Mouse (Mus musculus) small intestine, adult 2 months (tissue): ENCODE measurements around the gene Zg16. TPM values are rescaled to one million over a fixed set of nuclear protein-coding genes. Genes with fewer than 3 reads are reported as not detected.

ENCODE experiments used
- H3K27ac ChIP-seq: fragments of 200-500 bp; 2 replicates; pipeline ENCODE4 v1.5.1; 2012; ENCODE audit warnings: low read depth, low read length, control low read depth, inconsistent platforms; ENCODE audit not compliant: insufficient read depth
- H3K27me3 ChIP-seq: fragments of 200-500 bp; 2 replicates; pipeline ENCODE4 v1.6.1; 2012; ENCODE audit warnings: mild to moderate bottlenecking, moderate library complexity, low read length, inconsistent platforms; ENCODE audit not compliant: control insufficient read depth, insufficient read depth
- H3K36me3 ChIP-seq: fragments of 200-500 bp; 2 replicates; pipeline ENCODE4 v1.6.1; 2012; ENCODE audit warnings: mild to moderate bottlenecking, low read length, control low read depth, inconsistent platforms; ENCODE audit not compliant: control insufficient read depth, insufficient read depth
- H3K4me1 ChIP-seq: fragments of 200-500 bp; 2 replicates; pipeline ENCODE4 v1.6.1; 2012; ENCODE audit warnings: low read length, inconsistent platforms, mixed read lengths; ENCODE audit not compliant: control insufficient read depth, insufficient read depth, insufficient read length
- H3K4me3 ChIP-seq: fragments of 200-500 bp; 2 replicates; pipeline ENCODE4 v1.5.1; 2012; ENCODE audit warnings: low read depth, mild to moderate bottlenecking, control low read depth, inconsistent platforms, low read length, moderate library complexity
- CTCF ChIP-seq: fragments of 200-500 bp; IDR thresholded peaks from 2 replicates; pipeline ENCODE4 v1.5.1; 2012; ENCODE audit warnings: low read depth, mild to moderate bottlenecking, control low read depth, inconsistent platforms, low read length, moderate library complexity, mixed read lengths; ENCODE audit not compliant: insufficient replicate concordance, insufficient read length; ENCODE audit errors: extremely low read depth
- POLR2A ChIP-seq: fragments of 200-500 bp; IDR thresholded peaks from 2 replicates; pipeline ENCODE4 v1.6.1; 2012; ENCODE audit warnings: low read depth, mild to moderate bottlenecking, control low read depth, inconsistent platforms, low read length, moderate library complexity
- WGBS: fragments of 180-500 bp; shearing (Covaris S2); methylation state at CpG from one replicate; pipeline ENCODE4 v1.1.7; 2018; 5-methylcytosine and 5-hydroxymethylcytosine counted together
- polyA plus RNA-seq: library from polyadenylated mRNA; depleted of rRNA; stranded (reverse); fragments of >200 nt; gene quantifications from 2 replicates; pipeline ENCODE4 v1.2.3, GENCODE M21; 2012

Zg16 gene
- polyA plus RNA-seq, 1 experiment = 5,350 TPM

GRCm38 (mm10) chr7:127121061-127121910 lies 34.2 kb upstream of the Zg16 start:
- H3K36me3 ChIP-seq = no peaks in the 10 kb centered on the region
- WGBS = 43% methylated on average over 21 of the region's 21 CpGs
- H3K4me3 ChIP-seq = no peak overlapping the region
- no peaks in the 10 kb centered on the region for H3K27me3 ChIP-seq
- no peak for TF ChIP-seq CTCF
- TF ChIP-seq POLR2A = no peak
- H3K27ac ChIP-seq = no peak overlapping the region
- H3K4me1 ChIP-seq = peaks cover 24% of the 10 kb centered on the region

- TF ChIP-seq CTCF = no peak
- TF ChIP-seq POLR2A = no peak
- Histone ChIP-seq H3K4me1 (peaks cover 29% of the 10 kb centered on the region), H3K27ac (no peak overlapping the region), H3K27me3 (no peaks in the 10 kb centered on the region), H3K4me3 (no peak overlapping the region), H3K36me3 (no peaks in the 10 kb centered on the region)
- 65% methylated on average over 14 of the region's 14 CpGs for whole genome bisulfite sequencing
Observed at GRCm38 (mm10) chr7:127118671-127119445, 31.7 kb upstream of the Zg16 start.

GRCm38 (mm10) chr7:127117948-127118347 lies 30.8 kb upstream of the Zg16 start:
- TF ChIP-seq POLR2A (no peak; the same call in 1 of the 2 replicates), CTCF (no peak)
- Histone ChIP-seq H3K27me3 (no peaks in the 10 kb centered on the region), H3K36me3 (no peaks in the 10 kb centered on the region), H3K4me3 (no peak overlapping the region), H3K4me1 (peaks cover 32% of the 10 kb centered on the region), H3K27ac (peak overlapping the region; percentile 1)
- WGBS = 11% methylated on average over 5 of the region's 5 CpGs

- TF ChIP-seq CTCF = no peak
- TF ChIP-seq POLR2A = no peak
- Histone ChIP-seq H3K27me3 (no peaks in the 10 kb centered on the region), H3K4me1 (peaks cover 28% of the 10 kb centered on the region), H3K27ac (no peak overlapping the region), H3K4me3 (no peak overlapping the region), H3K36me3 (no peaks in the 10 kb centered on the region)
- WGBS = 75% methylated on average over 11 of the region's 11 CpGs
Observed at GRCm38 (mm10) chr7:127116331-127116935, 29.3 kb upstream of the Zg16 start.

GRCm38 (mm10) chr7:127114920-127115319 lies 27.8 kb upstream of the Zg16 start:
- no peak overlapping the region for H3K4me3 ChIP-seq
- no peak overlapping the region for H3K27ac ChIP-seq
- H3K4me1 ChIP-seq = peaks cover 23% of the 10 kb centered on the region
- no peaks in the 10 kb centered on the region for H3K36me3 ChIP-seq
- no peaks in the 10 kb centered on the region for H3K27me3 ChIP-seq
- TF ChIP-seq POLR2A (no peak), CTCF (no peak)
- WGBS = 82% methylated on average over 11 of the region's 11 CpGs

- 11% methylated on average over 11 of the region's 12 CpGs for WGBS
- TF ChIP-seq CTCF (no peak), POLR2A (no peak)
- H3K27me3 ChIP-seq = no peaks in the 10 kb centered on the region
Observed at GRCm38 (mm10) chr7:127113614-127114259, 26.6 kb upstream of the Zg16 start.

More at GRCm38 (mm10) chr7:127113614-127114259, 26.6 kb upstream of the Zg16 start:
- Histone ChIP-seq H3K27ac (peak overlapping the region; percentile 75), H3K4me1 (peaks cover 20% of the 10 kb centered on the region), H3K4me3 (no peak overlapping the region), H3K36me3 (no peaks in the 10 kb centered on the region)
